Mouse (Mus musculus) megakaryocyte, embryonic 14.5 days (primary cell): ENCODE measurements at regions not wholly inside any gene's neighbourhood (a gene's known extent, or its start where the extent isn't known, plus 50 kb on each side); places are given as distances from the start of the nearest gene placed in this dataset.
A peak's percentile ranks its signal among the peaks of the same experiment; 100 is the strongest.

Experiments used
- H3K27me3 ChIP-seq: replicated peaks from 2 replicates; pipeline ENCODE3; 2012; ENCODE audit warnings: inconsistent platforms
- H3K36me3 ChIP-seq: replicated peaks from 2 replicates; pipeline ENCODE3; 2012; ENCODE audit warnings: low read length, inconsistent platforms, mixed read lengths
- H3K4me1 ChIP-seq: 2 replicates; pipeline ENCODE4 v1.6.1; 2012; ENCODE audit warnings: inconsistent platforms
- H3K4me3 ChIP-seq: replicated peaks from 2 replicates; pipeline ENCODE3; 2012; ENCODE audit warnings: moderate library complexity, mild to moderate bottlenecking, inconsistent platforms
- H3K9me3 ChIP-seq: 2 replicates; pipeline ENCODE4 v1.6.1; 2012; ENCODE audit warnings: inconsistent platforms
- FLI1 ChIP-seq: IDR thresholded peaks from 2 replicates; pipeline ENCODE4 v1.6.1; 2012; ENCODE audit warnings: low read length, inconsistent platforms, mixed read lengths
- GATA1 ChIP-seq: IDR thresholded peaks from 3 replicates; pipeline ENCODE4 v1.6.1; 2012; ENCODE audit warnings: mixed read lengths, low read length, inconsistent platforms, borderline replicate concordance

GRCm38 (mm10) chr12:16006688-16007087, 190.0 kb upstream of the Trib2 start:
- Histone ChIP-seq H3K4me1 (peaks cover 47% of the 10 kb centered on the region), H3K4me3 (peak overlapping the region; percentile 35), H3K9me3 (no peaks in the 10 kb centered on the region), H3K27me3 (peaks cover 33% of the 10 kb centered on the region), H3K36me3 (no peaks in the 10 kb centered on the region)
- no peak for TF ChIP-seq FLI1
- no peak for TF ChIP-seq GATA1

- Histone ChIP-seq H3K4me3 (peak overlapping the region; percentile 35), H3K9me3 (no peaks in the 10 kb centered on the region), H3K4me1 (peaks cover 45% of the 10 kb centered on the region), H3K27me3 (peaks cover 36% of the 10 kb centered on the region), H3K36me3 (no peaks in the 10 kb centered on the region)
- no peak for TF ChIP-seq FLI1
- TF ChIP-seq GATA1 = no peak
These were observed 189.6 kb upstream of the Trib2 start for GRCm38 (mm10) chr12:16006286-16006685.

GRCm38 (mm10) chr12:16001811-16002210, 185.1 kb upstream of the Trib2 start:
- Histone ChIP-seq H3K36me3 (no peaks in the 10 kb centered on the region), H3K4me3 (no peak overlapping the region), H3K27me3 (peaks cover 28% of the 10 kb centered on the region), H3K4me1 (peaks cover 22% of the 10 kb centered on the region), H3K9me3 (no peaks in the 10 kb centered on the region)
- no peak for TF ChIP-seq GATA1
- no peak for TF ChIP-seq FLI1

GRCm38 (mm10) chr12:16001225-16001624, 184.5 kb upstream of the Trib2 start:
- no peak for TF ChIP-seq GATA1
- TF ChIP-seq FLI1 = no peak
- peaks cover 25% of the 10 kb centered on the region for H3K27me3 ChIP-seq

GRCm38 (mm10) chr12:15998331-15998730, 181.6 kb upstream of the Trib2 start:
- H3K36me3 ChIP-seq = no peaks in the 10 kb centered on the region
- TF ChIP-seq FLI1 = no peak
- no peak for TF ChIP-seq GATA1
- H3K27me3 ChIP-seq = peaks cover 14% of the 10 kb centered on the region
- no peak overlapping the region for H3K4me3 ChIP-seq
- peaks cover 5% of the 10 kb centered on the region; the same call in 1 of the 2 replicates for H3K9me3 ChIP-seq
- peaks cover 22% of the 10 kb centered on the region for H3K4me1 ChIP-seq

More at GRCm38 (mm10) chr12:16001225-16001624, 184.5 kb upstream of the Trib2 start:
- Histone ChIP-seq H3K9me3 (no peaks in the 10 kb centered on the region), H3K4me3 (no peak overlapping the region), H3K4me1 (peaks cover 16% of the 10 kb centered on the region), H3K36me3 (no peaks in the 10 kb centered on the region)

- TF ChIP-seq GATA1 (no peak), FLI1 (no peak)
- Histone ChIP-seq H3K4me1 (peaks cover 13% of the 10 kb centered on the region), H3K9me3 (peaks cover 5% of the 10 kb centered on the region; the same call in 1 of the 2 replicates), H3K36me3 (no peaks in the 10 kb centered on the region), H3K27me3 (no peaks in the 10 kb centered on the region), H3K4me3 (no peak overlapping the region)
These were observed 177.1 kb upstream of the Trib2 start for GRCm38 (mm10) chr12:15993866-15994265.

- H3K4me3 ChIP-seq = no peak overlapping the region
- TF ChIP-seq FLI1 (no peak), GATA1 (no peak)
- H3K4me1 ChIP-seq = no peaks in the 10 kb centered on the region
- H3K9me3 ChIP-seq = no peaks in the 10 kb centered on the region
- H3K27me3 ChIP-seq = peaks cover 19% of the 10 kb centered on the region
- no peaks in the 10 kb centered on the region for H3K36me3 ChIP-seq
These were observed 169.6 kb upstream of the Trib2 start for GRCm38 (mm10) chr12:15986351-15986750.

GRCm38 (mm10) chr12:15985649-15986048, 168.9 kb upstream of the Trib2 start:
- Histone ChIP-seq H3K4me1 (no peaks in the 10 kb centered on the region), H3K9me3 (no peaks in the 10 kb centered on the region)
- no peak for TF ChIP-seq GATA1
- TF ChIP-seq FLI1 = no peak

GRCm38 (mm10) chr12:15983591-15984300, 167.0 kb upstream of the Trib2 start:
- no peak overlapping the region for H3K4me3 ChIP-seq

More at GRCm38 (mm10) chr12:15985649-15986048, 168.9 kb upstream of the Trib2 start:
- Histone ChIP-seq H3K36me3 (no peaks in the 10 kb centered on the region), H3K4me3 (no peak overlapping the region), H3K27me3 (peaks cover 21% of the 10 kb centered on the region)

GRCm38 (mm10) chr12:15981741-15982140, 165.0 kb upstream of the Trib2 start:
- TF ChIP-seq FLI1 (no peak), GATA1 (no peak)
- Histone ChIP-seq H3K27me3 (peaks cover 24% of the 10 kb centered on the region), H3K36me3 (no peaks in the 10 kb centered on the region), H3K9me3 (no peaks in the 10 kb centered on the region), H3K4me3 (no peak overlapping the region), H3K4me1 (peaks cover 12% of the 10 kb centered on the region)

More at GRCm38 (mm10) chr12:15983591-15984300, 167.0 kb upstream of the Trib2 start:
- TF ChIP-seq FLI1 (no peak), GATA1 (no peak)
- Histone ChIP-seq H3K36me3 (no peaks in the 10 kb centered on the region), H3K9me3 (no peaks in the 10 kb centered on the region), H3K4me1 (peaks cover 12% of the 10 kb centered on the region), H3K27me3 (peaks cover 24% of the 10 kb centered on the region)
